8 mouse cellular contexts compared by ENCODE assay signal in the genomic region with DNA sequence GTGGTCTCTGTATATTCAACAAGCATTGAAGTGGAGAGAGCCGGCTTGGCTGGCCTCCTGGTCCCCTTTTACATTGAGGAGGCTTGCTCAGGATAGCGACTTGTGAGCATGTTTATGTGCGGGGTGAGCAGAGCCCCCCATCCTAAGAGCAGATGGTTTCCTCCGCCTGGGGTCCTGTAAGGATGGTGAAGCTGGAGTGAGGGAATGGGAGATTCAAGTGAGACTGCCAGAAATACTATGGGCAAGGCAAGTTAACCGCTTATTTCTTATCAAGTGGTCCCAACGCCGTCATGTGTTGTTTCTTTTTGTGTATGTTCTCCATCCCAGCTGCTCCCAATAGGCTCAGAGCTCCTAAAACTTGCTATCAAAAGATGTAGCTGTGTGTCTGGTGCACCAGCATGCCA.
DNase-seq lines count a peak whose midpoint lies in the region; ATAC-seq and TF ChIP-seq lines count a peak whose summit lies in the region.

No protein-coding gene starts in this region.

- TF ChIP-seq EP300 in liver, postnatal 0 days (IDR thresholded peaks at IDR 0.05; ENCODE audit: low read depth), result no peak

- H3K9me3 ChIP-seq in lung, embryonic 14.5 days (ENCODE audit: low read depth, low read length), result no peaks in the 10 kb centered on the region
- no peaks in the 10 kb centered on the region for H3K9me3 ChIP-seq in hindbrain, embryonic 10.5 days
- H3K9me3 ChIP-seq in liver, postnatal 0 days (ENCODE audit: low read length), result no peaks in the 10 kb centered on the region

- 8% methylated on average over 7 of the region's 7 CpGs for WGBS in lung, embryonic 14.5 days
- 11% methylated on average over 7 of the region's 7 CpGs for WGBS in hindbrain, embryonic 10.5 days
- 16% methylated on average over 7 of the region's 7 CpGs for WGBS in liver, postnatal 0 days (ENCODE audit: insufficient replicate concordance)

- H3K4me3 ChIP-seq in lung, embryonic 14.5 days (ENCODE audit: low read depth, low read length), result peak overlapping the region; percentile 60
- H3K4me3 ChIP-seq in hindbrain, embryonic 10.5 days, result peak overlapping the region; percentile 76
- H3K4me3 ChIP-seq in liver, postnatal 0 days (ENCODE audit: low read depth, low read length), result peak overlapping the region; percentile 56

- peaks cover 9% of the 10 kb centered on the region for H3K4me1 ChIP-seq in lung, embryonic 14.5 days (ENCODE audit: insufficient read depth)
- H3K4me1 ChIP-seq in hindbrain, embryonic 10.5 days (replicated peaks), result peaks cover 55% of the 10 kb centered on the region
- peaks cover 22% of the 10 kb centered on the region for H3K4me1 ChIP-seq in liver, postnatal 0 days (ENCODE audit: insufficient read depth)

- H3K27ac ChIP-seq in lung, embryonic 14.5 days (ENCODE audit: low read depth), result peak overlapping the region; percentile 81; the same call in 1 of the 2 replicates
- H3K27ac ChIP-seq in hindbrain, embryonic 10.5 days, result peak overlapping the region; percentile 90
- H3K27ac ChIP-seq in liver, postnatal 0 days (ENCODE audit: low read depth), result peak overlapping the region; percentile 88

- peak overlapping the region; percentile 50; the same call in 1 of the 2 replicates for H3K9ac ChIP-seq in lung, embryonic 14.5 days
- H3K9ac ChIP-seq in liver, postnatal 0 days (replicated peaks), result peak overlapping the region; percentile 66

- TF ChIP-seq CTCF in lung, embryonic 14.5 days (IDR thresholded peaks at IDR 0.05; ENCODE audit: low read depth), result no peak
- TF ChIP-seq CTCF in liver, postnatal 0 days (IDR thresholded peaks at IDR 0.05; ENCODE audit: low read depth), result no peak

- H3K4me2 ChIP-seq in lung, embryonic 14.5 days, result peak overlapping the region; percentile 91
- H3K4me2 ChIP-seq in liver, postnatal 0 days (ENCODE audit: low read depth, low read length), result peak overlapping the region; percentile 73

- H3K27me3 ChIP-seq in lung, embryonic 14.5 days (ENCODE audit: insufficient read depth, low read length), result no peaks in the 10 kb centered on the region
- H3K27me3 ChIP-seq in hindbrain, embryonic 10.5 days (ENCODE audit: insufficient read depth, poor library complexity, severe bottlenecking), result no peaks in the 10 kb centered on the region
- H3K27me3 ChIP-seq in liver, postnatal 0 days (ENCODE audit: insufficient read depth, low read length), result peaks cover 50% of the 10 kb centered on the region

- H3K36me3 ChIP-seq in lung, embryonic 14.5 days (ENCODE audit: insufficient read depth), result no peaks in the 10 kb centered on the region
- no peaks in the 10 kb centered on the region for H3K36me3 ChIP-seq in hindbrain, embryonic 10.5 days
- no peaks in the 10 kb centered on the region for H3K36me3 ChIP-seq in liver, postnatal 0 days (replicated peaks; ENCODE audit: insufficient read depth, low read length)

- DNase-seq in lung, embryonic 14.5 days, result peak; percentile 40
- no peak for DNase-seq in lung, postnatal 36 days
- peak; percentile 40 for DNase-seq in cerebellum, adult 8-10 months
- no peak for DNase-seq in hindbrain, embryonic 10.5 days (ENCODE audit: low spot score)
- DNase-seq in liver, postnatal 0 days, result no peak
- DNase-seq in adrenal gland, adult 18-20 months (ENCODE audit: low spot score in 2 of 2), result no peak
- DNase-seq in urinary bladder, postnatal 25 days (ENCODE audit: low spot score), result no peak
- no peak for DNase-seq in layer of hippocampus, adult 11-12 months (ENCODE audit: low spot score)

- no peak for ATAC-seq in lung, embryonic 14.5 days (ENCODE audit: insufficient read depth)
- ATAC-seq in liver, postnatal 0 days, result no peak

Comparison
In these comparisons a context has a peak if more than half of its experiments do, and no peak if none do; other contexts are left out.
1. DNase-seq: peak in lung, embryonic 14.5 days (single experiment) and cerebellum, adult 8-10 months (single experiment); none in lung, postnatal 36 days (single experiment), hindbrain, embryonic 10.5 days (single experiment), liver, postnatal 0 days (single experiment), adrenal gland, adult 18-20 months (0 of 2), urinary bladder, postnatal 25 days (single experiment) and layer of hippocampus, adult 11-12 months (single experiment).
2. Peak in every context shown above with its lines, with median percentiles within 50 percentile points of each other: H3K27ac ChIP-seq and H3K4me3 ChIP-seq.